Mouse (Mus musculus) small intestine, adult 2 months (tissue): ENCODE measurements around the gene Mafb. TPM values are rescaled to one million over a fixed set of nuclear protein-coding genes. Genes with fewer than 3 reads are reported as not detected.

ENCODE experiments used
- H3K27ac ChIP-seq: fragments of 200-500 bp; 2 replicates; pipeline ENCODE4 v1.5.1; 2012; ENCODE audit warnings: low read depth, low read length, control low read depth, inconsistent platforms; ENCODE audit not compliant: insufficient read depth
- H3K27me3 ChIP-seq: fragments of 200-500 bp; 2 replicates; pipeline ENCODE4 v1.6.1; 2012; ENCODE audit warnings: mild to moderate bottlenecking, moderate library complexity, low read length, inconsistent platforms; ENCODE audit not compliant: control insufficient read depth, insufficient read depth
- H3K36me3 ChIP-seq: fragments of 200-500 bp; 2 replicates; pipeline ENCODE4 v1.6.1; 2012; ENCODE audit warnings: mild to moderate bottlenecking, low read length, control low read depth, inconsistent platforms; ENCODE audit not compliant: control insufficient read depth, insufficient read depth
- H3K4me1 ChIP-seq: fragments of 200-500 bp; 2 replicates; pipeline ENCODE4 v1.6.1; 2012; ENCODE audit warnings: low read length, inconsistent platforms, mixed read lengths; ENCODE audit not compliant: control insufficient read depth, insufficient read depth, insufficient read length
- H3K4me3 ChIP-seq: fragments of 200-500 bp; 2 replicates; pipeline ENCODE4 v1.5.1; 2012; ENCODE audit warnings: low read depth, mild to moderate bottlenecking, control low read depth, inconsistent platforms, low read length, moderate library complexity
- CTCF ChIP-seq: fragments of 200-500 bp; IDR thresholded peaks from 2 replicates; pipeline ENCODE4 v1.5.1; 2012; ENCODE audit warnings: low read depth, mild to moderate bottlenecking, control low read depth, inconsistent platforms, low read length, moderate library complexity, mixed read lengths; ENCODE audit not compliant: insufficient replicate concordance, insufficient read length; ENCODE audit errors: extremely low read depth
- POLR2A ChIP-seq: fragments of 200-500 bp; IDR thresholded peaks from 2 replicates; pipeline ENCODE4 v1.6.1; 2012; ENCODE audit warnings: low read depth, mild to moderate bottlenecking, control low read depth, inconsistent platforms, low read length, moderate library complexity
- WGBS: fragments of 180-500 bp; shearing (Covaris S2); methylation state at CpG from one replicate; pipeline ENCODE4 v1.1.7; 2018; 5-methylcytosine and 5-hydroxymethylcytosine counted together
- polyA plus RNA-seq: library from polyadenylated mRNA; depleted of rRNA; stranded (reverse); fragments of >200 nt; gene quantifications from 2 replicates; pipeline ENCODE4 v1.2.3, GENCODE M21; 2012

Mafb gene
- polyA plus RNA-seq, 1 experiment = 65.6 TPM

- TF ChIP-seq POLR2A (no peak), CTCF (no peak)
- Histone ChIP-seq H3K36me3 (no peaks in the 10 kb centered on the region), H3K27me3 (no peaks in the 10 kb centered on the region), H3K4me3 (no peak overlapping the region), H3K27ac (no peak overlapping the region), H3K4me1 (no peaks in the 10 kb centered on the region)
- 78% methylated on average over 7 of the region's 7 CpGs for WGBS
Measured at GRCm38 (mm10) chr2:160394735-160395134, 27.9 kb upstream of the Mafb start.

DNA sequence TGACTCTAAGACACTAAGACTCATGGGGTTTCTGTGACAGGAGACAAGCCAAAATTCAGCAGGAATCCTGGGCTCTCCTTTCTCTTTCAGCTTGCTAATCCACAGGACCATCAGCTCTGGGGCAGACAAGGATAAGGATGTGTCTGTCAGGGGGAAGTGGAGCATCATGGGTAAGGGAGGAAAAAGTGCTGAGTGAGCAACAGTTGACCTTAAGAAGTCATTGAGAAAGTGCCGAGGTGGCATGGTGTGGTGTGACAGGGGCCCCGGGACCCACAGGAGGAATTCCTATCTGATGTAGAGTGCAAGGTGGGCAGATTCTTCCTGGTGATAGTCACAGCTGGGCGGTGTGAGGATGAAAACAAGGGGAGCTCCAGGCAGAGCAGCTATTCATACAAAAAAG lies 25.8 kb upstream of the Mafb start:
- H3K4me1 ChIP-seq = no peaks in the 10 kb centered on the region
- TF ChIP-seq POLR2A (no peak), CTCF (no peak)
- no peak overlapping the region for H3K27ac ChIP-seq
- no peaks in the 10 kb centered on the region for H3K36me3 ChIP-seq
- H3K4me3 ChIP-seq = no peak overlapping the region
- WGBS = 63% methylated on average over 3 of the region's 3 CpGs
- H3K27me3 ChIP-seq = no peaks in the 10 kb centered on the region

DNA sequence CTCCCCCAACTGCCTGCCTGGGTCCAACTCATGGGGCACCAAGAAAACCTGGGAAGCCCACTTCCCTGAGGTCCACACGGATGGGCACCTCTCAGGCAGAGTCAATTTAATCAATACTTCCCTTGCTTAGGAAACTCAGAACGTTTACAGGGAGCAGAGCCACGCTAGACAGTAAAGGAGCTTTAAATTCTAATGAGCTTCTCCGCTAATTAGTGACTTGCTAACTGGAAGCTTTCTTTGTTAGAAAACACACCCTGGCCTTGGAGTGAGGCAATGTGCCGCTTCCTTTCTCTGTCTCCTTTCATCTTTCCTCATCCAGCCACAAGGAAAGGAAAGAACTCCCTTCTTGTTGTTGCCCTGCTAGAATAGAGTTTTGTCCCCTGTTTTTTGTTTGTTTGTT lies 21.7 kb upstream of the Mafb start:
- no peaks in the 10 kb centered on the region for H3K36me3 ChIP-seq
- 45% methylated on average over 5 of the region's 5 CpGs for WGBS
- no peak overlapping the region for H3K27ac ChIP-seq
- no peak overlapping the region for H3K4me3 ChIP-seq
- H3K4me1 ChIP-seq = no peaks in the 10 kb centered on the region
- no peaks in the 10 kb centered on the region for H3K27me3 ChIP-seq
- TF ChIP-seq POLR2A (no peak), CTCF (no peak)

- WGBS = 34% methylated on average over 3 of the region's 3 CpGs
Measured at GRCm38 (mm10) chr2:160383418-160383817, 16.6 kb upstream of the Mafb start.

DNA sequence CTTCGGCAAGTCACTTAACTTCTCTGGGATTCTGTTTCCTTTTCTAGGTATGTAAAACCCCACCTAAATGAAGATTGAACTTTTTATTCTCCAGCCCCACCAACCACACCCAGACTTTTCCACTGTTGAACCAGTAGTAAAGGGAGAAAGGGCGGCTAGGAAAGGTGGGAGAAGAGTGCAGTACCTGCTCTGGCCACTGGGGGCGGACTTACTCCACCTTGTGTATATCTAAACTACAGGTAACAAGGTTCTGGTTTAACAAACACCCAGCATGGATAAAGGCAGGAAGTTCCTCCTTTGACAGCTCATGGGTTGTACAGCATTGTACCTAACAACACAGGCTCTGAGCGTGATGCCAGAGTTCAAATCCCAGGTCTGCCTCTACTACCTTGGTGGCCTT lies 11.4 kb upstream of the Mafb start:
- TF ChIP-seq POLR2A = no peak
- peak; percentile 75; the same call in 1 of the 2 replicates for TF ChIP-seq CTCF
- Histone ChIP-seq H3K27ac (no peak overlapping the region), H3K4me3 (no peak overlapping the region), H3K27me3 (no peaks in the 10 kb centered on the region), H3K36me3 (no peaks in the 10 kb centered on the region), H3K4me1 (no peaks in the 10 kb centered on the region)
- 46% methylated on average over 4 of the region's 4 CpGs for WGBS

More at GRCm38 (mm10) chr2:160383418-160383817, 16.6 kb upstream of the Mafb start:
- no peak for TF ChIP-seq CTCF
- no peak for TF ChIP-seq POLR2A
- Histone ChIP-seq H3K4me3 (no peak overlapping the region), H3K27me3 (no peaks in the 10 kb centered on the region), H3K27ac (no peak overlapping the region), H3K4me1 (no peaks in the 10 kb centered on the region), H3K36me3 (no peaks in the 10 kb centered on the region)

DNA sequence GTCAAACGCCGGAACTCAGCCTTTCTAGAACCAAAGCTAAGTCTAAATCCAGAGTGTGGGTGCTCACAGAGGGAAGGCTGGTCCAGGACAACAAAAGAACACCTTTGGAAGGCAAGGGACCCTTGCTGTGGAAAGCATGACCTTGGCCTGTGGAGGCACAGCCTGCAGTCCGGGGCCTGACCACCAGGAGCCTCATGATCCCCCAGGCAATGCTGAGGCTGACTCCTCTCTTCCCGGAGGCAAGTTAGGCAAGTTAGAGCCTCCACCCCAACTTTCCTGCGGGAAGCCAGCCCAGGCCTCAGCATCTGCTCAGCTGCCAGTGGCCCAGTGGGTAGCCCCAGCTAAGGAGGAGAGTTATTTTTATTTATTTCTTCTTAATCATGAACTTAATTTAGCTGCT lies 9.4 kb upstream of the Mafb start:
- H3K36me3 ChIP-seq = no peaks in the 10 kb centered on the region
- no peak overlapping the region for H3K27ac ChIP-seq
- no peaks in the 10 kb centered on the region for H3K4me1 ChIP-seq
- TF ChIP-seq POLR2A (no peak), CTCF (no peak)
- no peak overlapping the region for H3K4me3 ChIP-seq
- 50% methylated on average over 5 of the region's 5 CpGs for WGBS
- no peaks in the 10 kb centered on the region for H3K27me3 ChIP-seq

GRCm38 (mm10) chr2:160369653-160370420 lies 3.0 kb upstream of the Mafb start:
- H3K4me1 ChIP-seq = peaks cover 2% of the 10 kb centered on the region; the same call in 1 of the 2 replicates
- H3K27me3 ChIP-seq = peaks cover 38% of the 10 kb centered on the region
- 12% methylated on average over 25 of the region's 25 CpGs for WGBS
- H3K36me3 ChIP-seq = no peaks in the 10 kb centered on the region
- H3K27ac ChIP-seq = no peak overlapping the region
- no peak overlapping the region for H3K4me3 ChIP-seq
- TF ChIP-seq CTCF (no peak), POLR2A (no peak)
